Mouse (Mus musculus) lung, embryonic 14.5 days (tissue): ENCODE results near the gene Tbc1d10c. TPM values are rescaled to one million over a fixed set of nuclear protein-coding genes. Genes with fewer than 3 reads are reported as not detected.

Source experiments
- ATAC-seq: fragments of 200-750 bp; cut with Nextera tagmentation; 2 replicates; pipeline ENCODE4 v1.8.0; 2017; ENCODE audit warnings: mild to moderate bottlenecking, moderate TSS enrichment, moderate library complexity; ENCODE audit not compliant: insufficient read depth
- DNase-seq: peaks from one replicate; pipeline ENCODE4 v3.0.0-alpha.2; 2015
- H3K27ac ChIP-seq: fragments of 300-500 bp; sonication (generic); 2 replicates; pipeline ENCODE4 v1.5.1; 2014; ENCODE audit warnings: low read depth, mild to moderate bottlenecking, moderate library complexity
- H3K27me3 ChIP-seq: fragments of 300-500 bp; sonication (generic); 2 replicates; pipeline ENCODE4 v1.6.1; 2014; ENCODE audit warnings: low read length, control low read depth; ENCODE audit not compliant: insufficient read depth
- H3K36me3 ChIP-seq: fragments of 300-500 bp; sonication (generic); 2 replicates; pipeline ENCODE4 v1.6.1; 2014; ENCODE audit warnings: control low read depth; ENCODE audit not compliant: insufficient read depth
- H3K4me1 ChIP-seq: fragments of 300-500 bp; sonication (generic); 2 replicates; pipeline ENCODE4 v1.6.1; 2014; ENCODE audit warnings: antibody characterized with exemption, control low read depth; ENCODE audit not compliant: insufficient read depth
- H3K4me2 ChIP-seq: fragments of 300-500 bp; sonication (generic); 2 replicates; pipeline ENCODE4 v1.6.1; 2014; ENCODE audit warnings: mild to moderate bottlenecking
- H3K4me3 ChIP-seq: fragments of 300-500 bp; sonication (generic); 2 replicates; pipeline ENCODE4 v1.5.1; 2014; ENCODE audit warnings: low read depth, low read length
- H3K9ac ChIP-seq: fragments of 300-500 bp; sonication (generic); 2 replicates; pipeline ENCODE4 v1.6.1; 2014
- H3K9me3 ChIP-seq: fragments of 300-500 bp; sonication (generic); 2 replicates; pipeline ENCODE4 v1.6.1; 2016; ENCODE audit warnings: low read depth, low read length, control low read depth
- CTCF ChIP-seq: IDR thresholded peaks from 2 replicates; pipeline ENCODE4 v1.5.1; 2016; ENCODE audit warnings: antibody characterized with exemption, low read depth
- WGBS: fragments of 180-500 bp; shearing (Covaris S2); extraction: QIAGEN DNeasy Blood & Tissue Kit; methylation state at CpG from one replicate; pipeline ENCODE4 v1.1.7; 2014; 5-methylcytosine and 5-hydroxymethylcytosine counted together
- microRNA-seq: library from miRNA; unstranded; fragments of <30 nt; microRNA quantifications from one replicate; pipeline ENCODE4, GENCODE M21; 2016; ENCODE audit warnings: borderline number of aligned reads
- polyA plus RNA-seq: library from polyadenylated mRNA; unstranded; fragments of >200 nt; fragmentation: Nextera tagmentation; extraction: Ambion mirVana; gene quantifications from 2 replicates; pipeline ENCODE4 v1.2.1, GENCODE M21; 2014

Tbc1d10c gene
- polyA plus RNA-seq, 1 experiment from 2014 or later = 2.4 TPM

DNA sequence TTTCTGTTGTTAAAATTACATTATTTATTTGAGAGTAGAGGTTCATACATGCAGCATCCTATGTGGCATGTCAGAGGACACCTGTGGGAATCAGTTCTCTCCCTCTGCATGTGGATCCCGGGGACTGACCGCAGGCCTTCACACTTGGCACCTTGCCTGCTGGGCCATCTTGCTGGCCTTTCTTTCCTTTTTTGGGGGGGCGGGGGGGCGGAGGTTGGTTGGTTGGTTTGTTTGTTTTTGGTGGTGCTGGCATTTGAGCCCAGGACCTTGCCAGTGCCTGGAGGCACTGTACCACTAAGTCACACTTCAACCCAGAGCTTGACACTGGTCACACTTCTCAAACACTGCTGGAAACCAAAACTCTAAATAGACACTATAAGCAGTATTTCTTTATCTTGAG is 56.7 kb downstream of the Tbc1d10c start:
- ATAC-seq (no peak), DNase-seq (no peak)
- Histone ChIP-seq H3K4me2 (no peak overlapping the region), H3K9ac (no peak overlapping the region), H3K27me3 (no peaks in the 10 kb centered on the region), H3K4me1 (no peaks in the 10 kb centered on the region), H3K4me3 (no peak overlapping the region), H3K9me3 (no peaks in the 10 kb centered on the region), H3K36me3 (peaks cover 31% of the 10 kb centered on the region), H3K27ac (no peak overlapping the region)
- TF ChIP-seq CTCF = no peak
- WGBS = 63% methylated on average over 4 of the region's 4 CpGs

Small RNA genes lying within 50 kb of the gene (microRNA-seq; reads per million reads assigned to microRNA genes)
- not detected for gene Gm26115

Other genes starting within 250 kb of the Tbc1d10c start
- not detected in 2 replicates for gene Aldh3b3, start 232.6 kb downstream of the Tbc1d10c start, polyA plus RNA-seq
- gene Aldh3b2, start 219.0 kb downstream of the Tbc1d10c start, polyA plus RNA-seq = 0.62 and 1.0 TPM in 2 replicates
- 7.2 and 8.0 TPM in 2 replicates for gene Acy3, start 204.7 kb downstream of the Tbc1d10c start, polyA plus RNA-seq
- gene Tbx10, start 198.5 kb downstream of the Tbc1d10c start, polyA plus RNA-seq = not detected in 2 replicates
- gene Nudt8, start 190.7 kb downstream of the Tbc1d10c start, polyA plus RNA-seq = 24.4 and 25.3 TPM in 2 replicates
- 1.8 and 2.3 TPM in 2 replicates for gene Gm49405, start 190.7 kb downstream of the Tbc1d10c start, polyA plus RNA-seq
- gene Doc2g, start 188.0 kb downstream of the Tbc1d10c start, polyA plus RNA-seq = 2.2 and 3.0 TPM in 2 replicates
- 193 and 198 TPM in 2 replicates for gene Ndufv1, start 178.5 kb downstream of the Tbc1d10c start, polyA plus RNA-seq
- gene Gstp1, start 153.3 kb downstream of the Tbc1d10c start, polyA plus RNA-seq = 424 and 468 TPM in 2 replicates
- 2.9 and 3.4 TPM in 2 replicates for gene Gstp2, start 145.3 kb downstream of the Tbc1d10c start, polyA plus RNA-seq
- not detected in 2 replicates for gene Gstp3, start 131.7 kb downstream of the Tbc1d10c start, polyA plus RNA-seq
- not detected in 2 replicates for gene Cabp2, start 109.7 kb downstream of the Tbc1d10c start, polyA plus RNA-seq
- 76.6 and 76.8 TPM in 2 replicates for gene Cdk2ap2, start 94.1 kb downstream of the Tbc1d10c start, polyA plus RNA-seq
- 5.5 and 7.3 TPM in 2 replicates for gene Pitpnm1, start 91.3 kb downstream of the Tbc1d10c start, polyA plus RNA-seq
- 93.5 and 94.5 TPM in 2 replicates for gene Aip, start 65.4 kb downstream of the Tbc1d10c start, polyA plus RNA-seq
- gene Gpr152, start 51.5 kb downstream of the Tbc1d10c start, polyA plus RNA-seq = not detected in 2 replicates
- 0.09 TPM in 1 of 2 replicates, not detected in the other for gene Cabp4, start 47.3 kb downstream of the Tbc1d10c start, polyA plus RNA-seq
- 134 and 148 TPM in 2 replicates for gene Coro1b, start 42.7 kb downstream of the Tbc1d10c start, polyA plus RNA-seq
- gene Ptprcap, start 37.7 kb downstream of the Tbc1d10c start, polyA plus RNA-seq = 0.81 and 1.1 TPM in 2 replicates
- 37.9 and 43.2 TPM in 2 replicates for gene Rps6kb2, start 27.9 kb downstream of the Tbc1d10c start, polyA plus RNA-seq
- gene Carns1, start 15.8 kb downstream of the Tbc1d10c start, polyA plus RNA-seq = 1.7 and 2.5 TPM in 2 replicates
- gene Ppp1ca, start 781 bp upstream of the Tbc1d10c start, polyA plus RNA-seq = 960 and 994 TPM in 2 replicates
- 42.1 and 47.4 TPM in 2 replicates for gene Rad9a, start 10.4 kb upstream of the Tbc1d10c start, polyA plus RNA-seq
- gene Clcf1, start 23.0 kb upstream of the Tbc1d10c start, polyA plus RNA-seq = 4.4 and 5.0 TPM in 2 replicates
- gene AC109138.7, start 23.1 kb upstream of the Tbc1d10c start, polyA plus RNA-seq = not detected in 2 replicates
- 22.6 and 22.8 TPM in 2 replicates for gene Pold4, start 40.6 kb upstream of the Tbc1d10c start, polyA plus RNA-seq
- gene Ssh3, start 77.9 kb upstream of the Tbc1d10c start, polyA plus RNA-seq = 10.6 and 11.1 TPM in 2 replicates
- gene Ankrd13d, start 91.9 kb upstream of the Tbc1d10c start, polyA plus RNA-seq = 2.4 and 2.8 TPM in 2 replicates
- 19.4 and 23.0 TPM in 2 replicates for gene Grk2, start 114.9 kb upstream of the Tbc1d10c start, polyA plus RNA-seq
- gene Kdm2a, start 207.0 kb upstream of the Tbc1d10c start, polyA plus RNA-seq = 56.2 and 63.1 TPM in 2 replicates
- gene Rhod, start 248.1 kb upstream of the Tbc1d10c start, polyA plus RNA-seq = 33.7 and 46.0 TPM in 2 replicates